Mouse (Mus musculus) G1E (cell line): ENCODE results near the gene Hivep3.

Experiments
- CTCF ChIP-seq: IDR thresholded peaks from 2 replicates; pipeline ENCODE4 v1.5.1; 2012; ENCODE audit warnings: low read depth, low read length, inconsistent platforms, mixed read lengths
- GATA1 ChIP-seq: IDR thresholded peaks from 2 replicates; pipeline ENCODE4 v1.6.1; 2012; ENCODE audit warnings: borderline replicate concordance, low read length, inconsistent platforms, mixed read lengths
- GATA2 ChIP-seq: IDR thresholded peaks from 2 replicates; pipeline ENCODE4 v1.6.1; 2012; ENCODE audit warnings: low read depth, low read length, inconsistent platforms, borderline replicate concordance
- POLR2AphosphoS5 ChIP-seq: IDR thresholded peaks from 2 replicates; pipeline ENCODE4 v1.6.1; 2012; ENCODE audit warnings: low read depth, low read length, inconsistent platforms; ENCODE audit not compliant: insufficient replicate concordance
- TAL1 ChIP-seq: conservative IDR thresholded peaks from 2 replicates; pipeline ENCODE4 v1.6.1; 2012; ENCODE audit warnings: low read depth, low read length, inconsistent platforms, mixed read lengths

- TF ChIP-seq CTCF (no peak), GATA2 (no peak), GATA1 (no peak), POLR2AphosphoS5 (no peak), TAL1 (no peak)
Observed at GRCm38 (mm10) chr4:120120276-120120675, 386.7 kb downstream of the Hivep3 start.
